Mouse (Mus musculus): ENCODE measurements at regions not wholly inside any gene's neighbourhood (a gene's known extent, or its start where the extent isn't known, plus 50 kb on each side); places are given as distances from the start of the nearest gene placed in this dataset.
A peak's percentile ranks its signal among the peaks of the same experiment; 100 is the strongest.

DNA sequence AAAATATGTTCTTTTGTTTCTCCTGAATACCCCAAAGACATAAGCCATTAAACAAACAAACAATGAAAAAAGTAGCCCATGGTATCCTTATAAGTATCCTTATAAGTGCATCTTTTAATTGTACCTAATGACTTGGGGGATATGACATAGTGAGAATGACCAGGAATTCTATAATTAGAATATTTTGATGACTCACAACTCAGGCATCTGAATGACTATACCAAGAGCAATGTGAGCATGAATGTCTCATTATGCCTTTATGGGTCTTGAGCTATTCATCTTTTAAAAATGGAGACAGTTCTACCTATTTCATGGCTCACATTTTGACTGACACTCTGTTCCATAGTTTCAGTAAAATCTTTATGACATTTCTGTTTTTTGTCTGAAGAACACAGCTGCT is 423.3 kb downstream of the Kcna4 start:
- Histone ChIP-seq H3K4me2 (no peak overlapping the region), H3K9me3 (no peaks in the 10 kb centered on the region), H3K36me3 (no peaks in the 10 kb centered on the region), H3K4me3 (no peak overlapping the region), H3K9ac (no peak overlapping the region), H3K4me1 (replicated peaks) (no peaks in the 10 kb centered on the region), H3K27me3 (no peaks in the 10 kb centered on the region), H3K27ac (no peak overlapping the region)
- ATAC-seq (ENCODE audit: low FRiP score) = no peak

DNA sequence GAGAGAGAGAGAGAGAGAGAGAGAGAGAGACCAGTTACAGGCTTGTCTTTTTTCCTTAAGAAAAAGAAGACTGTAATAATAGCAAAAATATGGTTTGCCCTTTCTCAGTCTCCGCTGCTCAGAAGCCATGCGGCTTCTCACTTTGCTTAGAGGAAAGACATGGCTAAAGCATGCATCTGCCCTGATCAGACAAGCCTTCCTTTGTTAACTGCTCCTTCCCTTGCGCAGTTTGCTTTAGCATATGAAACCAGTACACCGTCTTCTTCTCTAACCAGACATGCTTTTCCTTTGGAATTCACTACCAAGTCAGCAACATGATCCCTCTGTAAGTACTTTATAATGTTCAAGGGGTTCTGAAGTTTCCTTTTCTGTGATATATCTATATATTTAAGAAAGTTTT is 439.0 kb downstream of the Kcna4 start:
- WGBS = 67% methylated on average over 4 of the region's 4 CpGs
- ATAC-seq (ENCODE audit: low FRiP score) = no peak

DNA sequence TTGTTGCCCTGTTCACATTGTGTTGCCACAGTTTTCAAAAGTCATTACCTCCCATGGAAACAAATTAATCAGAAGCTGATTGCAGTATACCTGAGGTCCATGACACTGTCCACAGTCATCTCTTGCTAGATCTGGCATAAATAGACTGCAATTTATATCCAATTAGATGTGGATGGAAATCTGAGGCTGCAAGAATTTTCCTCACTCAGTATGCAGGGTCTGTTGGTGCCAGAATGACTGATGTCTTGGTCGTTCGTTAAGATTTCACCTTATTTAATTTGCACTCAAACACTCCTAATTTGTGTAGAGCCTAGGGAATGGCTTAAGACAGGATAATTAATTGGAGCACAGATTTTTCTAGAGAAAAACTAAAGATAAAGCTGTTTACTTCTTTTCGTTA is 443.9 kb downstream of the Kcna4 start:
- ATAC-seq (ENCODE audit: low FRiP score) = peak; percentile 77
- 51% methylated on average over 3 of the region's 3 CpGs for WGBS
- Histone ChIP-seq H3K4me3 (no peak overlapping the region), H3K4me1 (replicated peaks) (peaks cover 5% of the 10 kb centered on the region; the same call in 1 of the 2 replicates), H3K27me3 (no peaks in the 10 kb centered on the region), H3K4me2 (no peak overlapping the region), H3K36me3 (no peaks in the 10 kb centered on the region), H3K9me3 (no peaks in the 10 kb centered on the region), H3K27ac (no peak overlapping the region), H3K9ac (no peak overlapping the region)

More for the DNA sequence above, 439.0 kb downstream of the Kcna4 start:
- Histone ChIP-seq H3K4me2 (no peak overlapping the region), H3K4me1 (replicated peaks) (peaks cover 5% of the 10 kb centered on the region; the same call in 1 of the 2 replicates), H3K36me3 (no peaks in the 10 kb centered on the region), H3K9me3 (no peaks in the 10 kb centered on the region), H3K27ac (no peak overlapping the region), H3K27me3 (no peaks in the 10 kb centered on the region), H3K9ac (no peak overlapping the region), H3K4me3 (no peak overlapping the region)

DNA sequence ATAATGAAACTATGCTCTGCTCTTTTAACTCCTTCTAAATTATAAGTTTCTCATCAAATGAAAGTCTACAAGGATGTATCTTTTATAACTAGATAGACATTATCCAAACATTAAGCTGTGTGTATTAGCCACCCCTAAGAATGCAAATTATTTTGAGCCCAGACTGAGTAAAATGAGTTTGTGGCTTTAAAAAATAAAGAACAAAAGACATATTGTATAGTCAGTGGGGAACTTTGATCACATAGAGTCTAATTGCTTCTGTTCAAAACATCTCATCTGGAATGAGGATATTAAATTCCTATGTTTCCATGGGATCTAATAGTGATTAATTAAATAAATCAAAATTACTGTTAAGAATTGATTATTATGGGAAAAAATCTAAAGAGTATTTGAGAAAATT is 444.3 kb downstream of the Kcna4 start:
- Histone ChIP-seq H3K4me3 (no peak overlapping the region), H3K27me3 (no peaks in the 10 kb centered on the region), H3K9me3 (no peaks in the 10 kb centered on the region), H3K4me2 (no peak overlapping the region), H3K36me3 (no peaks in the 10 kb centered on the region), H3K27ac (no peak overlapping the region), H3K9ac (no peak overlapping the region), H3K4me1 (replicated peaks) (peaks cover 5% of the 10 kb centered on the region; the same call in 1 of the 2 replicates)
- no peak for ATAC-seq (ENCODE audit: low FRiP score)
